Mouse (Mus musculus) frontal cortex, postnatal 14 days (tissue): ENCODE data around the gene Ano1.

Experiments
- DNase-seq, 2 experiments: peaks; one replicate each; pipeline ENCODE4 v3.0.0; 2022; ENCODE audit warnings: low spot score in 2 of 2

Ano1 gene

GRCm38 (mm10) chr7:144697870-144698269 lies 53.9 kb downstream of the Ano1 start:
- no peak for DNase-seq

GRCm38 (mm10) chr7:144696764-144697704 lies 54.7 kb downstream of the Ano1 start:
- DNase-seq, result no peak

- DNase-seq, result no peak
These were observed 61.9 kb downstream of the Ano1 start for GRCm38 (mm10) chr7:144689855-144690254.

- DNase-seq, result no peak
These were observed 62.6 kb downstream of the Ano1 start for GRCm38 (mm10) chr7:144689136-144689535.

- no peak for DNase-seq
These were observed 64.0 kb downstream of the Ano1 start for GRCm38 (mm10) chr7:144687663-144688381.

- no peak for DNase-seq
These were observed 66.8 kb downstream of the Ano1 start for GRCm38 (mm10) chr7:144684947-144685346.

- peak; percentile 13 to 17 for DNase-seq
These were observed 67.3 kb downstream of the Ano1 start for GRCm38 (mm10) chr7:144684467-144684866.

- no peak for DNase-seq
These were observed 71.7 kb downstream of the Ano1 start for GRCm38 (mm10) chr7:144680096-144680495.

GRCm38 (mm10) chr7:144678241-144679030 lies 73.3 kb downstream of the Ano1 start:
- no peak for DNase-seq

- DNase-seq, result no peak
These were observed 74.3 kb downstream of the Ano1 start for GRCm38 (mm10) chr7:144677341-144678086.

GRCm38 (mm10) chr7:144675632-144676031 lies 76.1 kb downstream of the Ano1 start:
- DNase-seq, result no peak

GRCm38 (mm10) chr7:144669895-144670294 lies 81.9 kb downstream of the Ano1 start:
- no peak for DNase-seq

- no peak for DNase-seq
These were observed 83.0 kb downstream of the Ano1 start for GRCm38 (mm10) chr7:144668603-144669278.

GRCm38 (mm10) chr7:144667091-144667490 lies 84.7 kb downstream of the Ano1 start:
- no peak for DNase-seq

GRCm38 (mm10) chr7:144665585-144665984 lies 86.2 kb downstream of the Ano1 start:
- no peak for DNase-seq

- no peak for DNase-seq
These were observed 88.2 kb downstream of the Ano1 start for GRCm38 (mm10) chr7:144663566-144663965.

GRCm38 (mm10) chr7:144656261-144656967 lies 95.4 kb downstream of the Ano1 start:
- no peak for DNase-seq

- peak; percentile 49 to 79 for DNase-seq
These were observed 97.9 kb downstream of the Ano1 start for GRCm38 (mm10) chr7:144653681-144654425.

GRCm38 (mm10) chr7:144647547-144647946 lies 104.2 kb downstream of the Ano1 start:
- no peak for DNase-seq
